Mouse (Mus musculus) kidney, embryonic 15.5 days (tissue): ENCODE measurements around the gene S100a1. TPM values are rescaled to one million over a fixed set of nuclear protein-coding genes. Genes with fewer than 3 reads are reported as not detected.

Source experiments
- ATAC-seq: fragments of 200-750 bp; cut with Nextera tagmentation; replicated peaks from 2 replicates; pipeline ENCODE4 v1.8.0; 2017; ENCODE audit warnings: moderate TSS enrichment; ENCODE audit not compliant: low FRiP score
- H3K27ac ChIP-seq: fragments of 300-500 bp; sonication (generic); 2 replicates; pipeline ENCODE4 v1.5.1; 2015; ENCODE audit warnings: mild to moderate bottlenecking, inconsistent platforms
- H3K27me3 ChIP-seq: fragments of 300-500 bp; sonication (generic); 2 replicates; pipeline ENCODE4 v1.6.1; 2015; ENCODE audit warnings: inconsistent platforms
- H3K36me3 ChIP-seq: fragments of 300-500 bp; sonication (generic); 2 replicates; pipeline ENCODE4 v1.6.1; 2015; ENCODE audit warnings: inconsistent platforms
- H3K4me1 ChIP-seq: fragments of 300-500 bp; sonication (generic); 2 replicates; pipeline ENCODE4 v1.6.1; 2015; ENCODE audit warnings: inconsistent platforms
- H3K4me2 ChIP-seq: fragments of 300-500 bp; sonication (generic); 2 replicates; pipeline ENCODE4 v1.6.1; 2015; ENCODE audit warnings: moderate library complexity, mild to moderate bottlenecking, inconsistent platforms
- H3K4me3 ChIP-seq: fragments of 300-500 bp; sonication (generic); replicated peaks from 2 replicates; pipeline ENCODE4 v1.5.1; 2015; ENCODE audit warnings: mild to moderate bottlenecking, inconsistent platforms
- H3K9ac ChIP-seq: fragments of 300-500 bp; sonication (generic); 2 replicates; pipeline ENCODE4 v1.6.1; 2015; ENCODE audit warnings: mild to moderate bottlenecking, inconsistent platforms
- H3K9me3 ChIP-seq: fragments of 300-500 bp; sonication (generic); replicated peaks from 2 replicates; pipeline ENCODE4 v1.6.1; 2016; ENCODE audit warnings: inconsistent platforms
- WGBS: fragments of 180-500 bp; shearing (Covaris S2); methylation state at CpG from one replicate; pipeline ENCODE4 v1.1.7; 2015; ENCODE audit warnings: mixed read lengths; 5-methylcytosine and 5-hydroxymethylcytosine counted together
- polyA plus RNA-seq: library from polyadenylated mRNA; unstranded; fragments of >200 nt; fragmentation: Nextera tagmentation; extraction: Ambion mirVana; gene quantifications from 2 replicates; pipeline ENCODE4 v1.2.1, GENCODE M21; 2015

S100a1 gene
- 79.4 and 87.1 TPM in 2 replicates for polyA plus RNA-seq

DNA sequence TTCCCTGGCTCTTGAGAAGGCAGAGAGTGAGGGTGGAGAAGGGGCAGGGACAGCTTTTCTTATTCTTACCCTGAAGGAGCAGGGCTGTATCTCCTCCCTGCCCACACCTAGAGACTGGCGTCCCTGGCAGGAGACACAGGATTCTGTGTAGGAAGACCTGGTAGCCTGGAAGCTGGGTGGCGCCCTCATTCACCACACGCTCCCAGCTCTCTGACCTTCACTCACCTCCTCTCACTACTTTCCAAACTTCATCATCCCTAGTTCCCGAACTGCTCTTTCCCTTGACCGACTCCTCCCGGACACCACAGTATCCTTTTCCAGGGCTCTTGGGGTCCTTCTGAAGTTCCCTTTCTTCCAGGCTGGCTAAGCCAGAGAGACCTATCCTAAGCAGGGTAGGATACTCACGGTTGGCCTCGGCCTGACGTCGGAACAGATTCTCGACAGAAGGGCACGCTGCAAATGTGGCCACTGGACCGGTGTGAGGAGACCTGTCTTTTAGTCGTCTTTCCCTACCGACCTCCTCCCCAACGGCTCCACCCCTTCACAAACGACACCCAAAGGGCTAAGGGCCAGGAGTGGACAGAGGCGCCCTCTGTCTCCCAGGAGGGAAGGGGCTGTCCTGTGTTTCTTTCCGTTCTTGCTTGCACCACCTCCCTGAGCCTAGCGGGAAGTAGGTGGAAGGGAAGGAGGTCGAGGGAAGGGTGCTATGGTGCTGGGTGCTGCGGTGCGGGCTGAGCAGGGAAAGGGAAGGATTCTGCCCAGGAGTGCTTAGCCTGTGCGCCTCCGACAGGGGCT lies at the start of gene S100a1, which contains the start of gene S100a13:
Gene S100a1, minus strand, starts transcription at position 597 of the 795 bp plus-strand sequence.
Gene S100a13, plus strand, starts transcription at position 640 of the 795 bp plus-strand sequence.
- H3K4me2 ChIP-seq = peak within 1 kb of the TSS; percentile 80
- H3K27ac ChIP-seq = peak within 1 kb of the TSS; percentile 74
- H3K27me3 ChIP-seq = no peaks in the 10 kb centered on the region
- peak; percentile 57 for ATAC-seq
- peaks cover 27% of the 10 kb centered on the region for H3K4me1 ChIP-seq
- 2% methylated on average over 25 of the region's 25 CpGs for WGBS
- peaks cover 6% of the 10 kb centered on the region for H3K36me3 ChIP-seq
- H3K4me3 ChIP-seq = peak within 1 kb of the TSS; percentile 45
- H3K9ac ChIP-seq = peak within 1 kb of the TSS; percentile 37
- no peaks in the 10 kb centered on the region for H3K9me3 ChIP-seq

DNA sequence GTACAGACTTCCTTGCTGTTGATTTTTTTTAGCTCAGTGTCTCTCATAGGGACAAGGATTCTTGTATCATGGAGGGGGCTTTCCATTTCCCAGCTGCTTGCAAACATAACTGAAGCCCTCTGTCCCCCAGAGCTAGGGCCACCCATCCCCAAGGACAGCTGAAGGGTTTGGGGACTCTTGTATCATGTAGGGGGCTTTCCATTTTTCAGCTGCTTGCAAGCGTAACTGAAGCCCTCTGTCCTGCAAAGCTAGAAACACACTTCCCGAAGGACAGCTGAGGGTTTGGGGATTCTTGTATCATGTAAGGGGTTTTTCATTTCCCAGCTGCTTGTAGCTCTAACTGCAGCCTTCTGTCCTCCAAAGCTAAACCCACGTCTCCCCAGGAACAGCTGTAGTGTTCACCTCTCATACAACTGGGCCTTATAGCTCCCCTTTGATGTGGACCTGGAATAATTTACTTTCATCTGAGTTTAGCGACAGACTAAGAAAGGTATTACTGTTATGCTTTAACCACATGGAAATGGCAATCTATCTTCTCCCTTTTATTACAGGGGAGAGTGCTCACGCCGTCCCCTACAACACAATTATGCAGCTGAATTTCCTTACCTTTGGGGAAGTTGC lies 45.9 kb upstream of the S100a1 start, which contains the start of gene S100a3:
Gene S100a3, plus strand, starts transcription at position 571 of the 621 bp plus-strand sequence.
- H3K9me3 ChIP-seq = no peaks in the 10 kb centered on the region
- H3K36me3 ChIP-seq = no peaks in the 10 kb centered on the region
- H3K4me2 ChIP-seq = no peak within 1 kb of the TSS
- WGBS = 65% methylated on average over 6 of the region's 6 CpGs
- no peaks in the 10 kb centered on the region for H3K4me1 ChIP-seq
- no peak within 1 kb of the TSS for H3K27ac ChIP-seq
- no peak for ATAC-seq
- no peak within 1 kb of the TSS for H3K9ac ChIP-seq
- H3K27me3 ChIP-seq = no peaks in the 10 kb centered on the region
- H3K4me3 ChIP-seq = no peak within 1 kb of the TSS

DNA sequence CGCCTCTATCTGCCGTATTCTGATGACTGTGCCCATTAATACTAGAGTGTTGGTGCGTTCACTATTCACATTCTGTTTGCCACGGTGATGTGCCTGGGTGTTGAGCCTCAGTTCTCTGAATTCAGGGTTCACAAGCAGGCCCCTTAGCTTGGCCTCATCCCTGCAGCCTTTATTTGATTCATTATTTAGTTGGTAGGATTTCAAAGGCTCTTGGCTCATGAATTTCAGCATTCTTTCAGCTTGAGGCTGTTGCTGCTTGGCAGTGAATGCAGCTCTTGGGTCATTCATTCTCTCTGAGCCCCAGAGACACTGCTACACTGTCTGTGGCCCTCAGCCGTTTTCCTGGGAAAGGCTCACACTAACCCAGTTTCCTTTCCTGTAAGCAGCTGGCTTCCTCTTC lies 41.8 kb upstream of the S100a1 start:
- H3K36me3 ChIP-seq = no peaks in the 10 kb centered on the region
- no peak for ATAC-seq

DNA sequence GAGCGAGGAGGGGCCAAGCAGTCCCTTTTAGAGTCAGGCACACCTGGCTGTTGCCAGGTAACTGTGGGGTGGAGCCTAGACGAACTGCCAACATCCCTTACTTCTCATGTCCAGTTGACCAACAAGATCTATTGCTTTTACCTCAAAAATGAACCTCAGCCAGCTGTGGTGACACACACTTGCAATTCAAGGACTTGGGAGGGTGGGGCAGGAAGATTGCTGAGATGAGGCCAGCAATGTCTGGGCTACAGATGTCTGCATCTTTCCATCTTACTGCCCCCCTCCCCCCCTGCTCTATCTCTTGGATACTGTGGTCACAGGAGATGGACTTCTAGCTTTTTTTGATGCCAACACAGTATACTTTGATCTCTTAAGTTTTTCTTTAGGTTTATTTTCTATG lies 38.0 kb upstream of the S100a1 start:
- no peak for ATAC-seq
- Histone ChIP-seq H3K27me3 (no peaks in the 10 kb centered on the region), H3K36me3 (no peaks in the 10 kb centered on the region), H3K4me1 (peaks cover 9% of the 10 kb centered on the region; the same call in 1 of the 2 replicates), H3K9ac (no peak overlapping the region), H3K4me3 (no peak overlapping the region), H3K9me3 (no peaks in the 10 kb centered on the region), H3K4me2 (no peak overlapping the region), H3K27ac (no peak overlapping the region)
- 90% methylated on average over 2 of the region's 2 CpGs for WGBS

More for the DNA sequence above, 41.8 kb upstream of the S100a1 start:
- Histone ChIP-seq H3K4me1 (no peaks in the 10 kb centered on the region), H3K4me2 (no peak overlapping the region), H3K27me3 (no peaks in the 10 kb centered on the region), H3K27ac (no peak overlapping the region), H3K9ac (no peak overlapping the region), H3K4me3 (no peak overlapping the region), H3K9me3 (no peaks in the 10 kb centered on the region)
- 72% methylated on average over 5 of the region's 5 CpGs for WGBS

GRCm38 (mm10) chr3:90550421-90550790 lies 36.2 kb upstream of the S100a1 start:
- no peak overlapping the region for H3K27ac ChIP-seq
- H3K4me1 ChIP-seq = peaks cover 9% of the 10 kb centered on the region; the same call in 1 of the 2 replicates
- H3K4me3 ChIP-seq = no peak overlapping the region
- 79% methylated on average over 2 of the region's 2 CpGs for WGBS
- no peaks in the 10 kb centered on the region for H3K9me3 ChIP-seq
- H3K9ac ChIP-seq = no peak overlapping the region
- H3K36me3 ChIP-seq = no peaks in the 10 kb centered on the region
- no peak for ATAC-seq
- H3K27me3 ChIP-seq = no peaks in the 10 kb centered on the region
- H3K4me2 ChIP-seq = no peak overlapping the region

GRCm38 (mm10) chr3:90549676-90550420 lies 35.7 kb upstream of the S100a1 start:
- 0 out of 2 replicates have a peak, but pooled peaks have one; percentile 29 for ATAC-seq

GRCm38 (mm10) chr3:90540904-90541303 lies 26.7 kb upstream of the S100a1 start:
- Histone ChIP-seq H3K4me1 (peaks cover 47% of the 10 kb centered on the region), H3K4me2 (peak overlapping the region; percentile 44), H3K9ac (peak overlapping the region; percentile 36; the same call in 1 of the 2 replicates), H3K9me3 (no peaks in the 10 kb centered on the region), H3K4me3 (peak overlapping the region; percentile 30), H3K36me3 (no peaks in the 10 kb centered on the region), H3K27ac (peak overlapping the region; percentile 78), H3K27me3 (no peaks in the 10 kb centered on the region)
- ATAC-seq = peak; percentile 34; the same call in 1 of the 2 replicates
- 24% methylated on average over 4 of the region's 4 CpGs for WGBS

More at GRCm38 (mm10) chr3:90549676-90550420, 35.7 kb upstream of the S100a1 start:
- H3K4me1 ChIP-seq = peaks cover 9% of the 10 kb centered on the region; the same call in 1 of the 2 replicates
- H3K9me3 ChIP-seq = no peaks in the 10 kb centered on the region
- H3K9ac ChIP-seq = no peak overlapping the region
- H3K4me2 ChIP-seq = no peak overlapping the region
- 23% methylated on average over 5 of the region's 5 CpGs for WGBS
- H3K27ac ChIP-seq = 0 out of 2 replicates have a peak overlapping the region, but pooled peaks have one; percentile 4
- H3K4me3 ChIP-seq = no peak overlapping the region
- no peaks in the 10 kb centered on the region for H3K27me3 ChIP-seq
- no peaks in the 10 kb centered on the region for H3K36me3 ChIP-seq

GRCm38 (mm10) chr3:90537905-90538296 lies 23.7 kb upstream of the S100a1 start:
- H3K4me3 ChIP-seq = peak overlapping the region; percentile 32
- peak overlapping the region; percentile 29 for H3K9ac ChIP-seq
- ATAC-seq = no peak
- H3K4me2 ChIP-seq = peak overlapping the region; percentile 47
- no peaks in the 10 kb centered on the region for H3K27me3 ChIP-seq
- no peaks in the 10 kb centered on the region for H3K9me3 ChIP-seq
- peak overlapping the region; percentile 91 for H3K27ac ChIP-seq
- WGBS = 63% methylated on average over 5 of the region's 5 CpGs
- no peaks in the 10 kb centered on the region for H3K36me3 ChIP-seq
- H3K4me1 ChIP-seq = peaks cover 47% of the 10 kb centered on the region

DNA sequence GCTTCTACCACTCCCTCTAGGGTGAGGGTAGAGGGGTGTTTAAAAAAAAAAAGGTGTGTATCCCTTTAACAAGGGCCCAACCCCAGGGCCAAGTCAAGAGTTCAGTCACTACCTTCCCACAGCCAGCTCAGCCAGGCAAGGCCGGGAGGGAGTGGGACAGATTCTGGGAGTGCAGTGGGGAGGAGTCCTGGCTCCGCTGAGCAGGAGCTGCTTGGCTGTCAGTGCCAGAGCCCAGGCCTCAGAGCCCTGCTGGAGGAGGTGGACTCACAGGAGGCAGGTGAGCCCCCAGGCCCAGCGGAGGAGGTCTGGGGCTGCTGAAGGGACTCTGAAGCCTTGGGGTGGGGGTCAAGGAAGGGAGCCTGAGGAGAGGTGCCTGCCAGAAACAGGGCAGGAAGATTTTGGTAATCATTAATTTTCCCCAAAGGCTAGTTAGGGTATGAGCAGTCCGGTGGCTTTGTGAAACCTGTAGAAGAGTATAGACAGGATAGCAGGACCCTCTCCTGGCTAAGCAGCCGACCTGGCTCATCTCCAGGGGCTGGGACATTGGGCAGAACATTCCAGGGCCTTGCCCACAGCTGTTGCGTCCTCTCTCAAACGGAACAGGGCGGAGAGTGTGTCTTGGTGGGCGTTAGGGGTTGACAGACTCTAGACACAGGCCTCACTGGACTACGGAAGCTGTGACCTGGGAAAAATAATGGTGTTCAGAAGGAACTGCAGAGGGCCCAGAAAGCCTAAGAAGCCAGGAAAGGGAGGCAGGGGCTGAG lies 23.1 kb upstream of the S100a1 start, which contains the start of gene S100a16:
Gene S100a16, plus strand, starts transcription at position 114 of the 764 bp plus-strand sequence.
- H3K27ac ChIP-seq = peak within 1 kb of the TSS; percentile 91
- WGBS = 28% methylated on average over 10 of the region's 10 CpGs

DNA sequence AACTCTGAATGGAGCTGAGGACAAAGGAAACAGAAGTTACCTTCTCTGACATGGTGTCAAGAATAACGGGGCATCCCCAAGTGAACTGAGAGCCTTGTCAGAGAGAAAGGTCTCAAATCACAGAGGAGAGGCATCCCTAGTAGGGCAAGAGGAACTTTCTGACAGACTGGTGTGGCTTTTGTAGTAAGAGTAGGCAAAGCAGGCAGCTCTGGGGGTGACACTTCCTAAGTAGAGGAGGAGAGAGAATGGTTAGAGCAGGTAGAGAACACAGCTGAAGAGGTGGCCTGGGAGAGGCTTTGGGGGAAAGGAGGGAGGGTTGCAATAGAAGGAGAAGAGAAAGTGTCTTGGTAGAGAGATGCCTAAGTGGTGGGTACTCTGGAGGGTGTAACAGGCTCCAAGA lies 21.3 kb upstream of the S100a1 start:
- no peaks in the 10 kb centered on the region for H3K36me3 ChIP-seq
- 67% methylated on average over 1 of the region's 1 CpGs for WGBS
- H3K9ac ChIP-seq = no peak overlapping the region
- no peak overlapping the region for H3K27ac ChIP-seq
- peaks cover 28% of the 10 kb centered on the region for H3K4me1 ChIP-seq
- H3K27me3 ChIP-seq = no peaks in the 10 kb centered on the region
- no peak overlapping the region for H3K4me3 ChIP-seq
- H3K4me2 ChIP-seq = no peak overlapping the region
- no peak for ATAC-seq
- H3K9me3 ChIP-seq = no peaks in the 10 kb centered on the region

More for the DNA sequence above, 23.1 kb upstream of the S100a1 start, which contains the start of gene S100a16:
- Histone ChIP-seq H3K4me1 (peaks cover 45% of the 10 kb centered on the region), H3K4me3 (peak within 1 kb of the TSS; percentile 32), H3K9me3 (no peaks in the 10 kb centered on the region), H3K36me3 (no peaks in the 10 kb centered on the region), H3K9ac (peak within 1 kb of the TSS; percentile 29), H3K4me2 (peak within 1 kb of the TSS; percentile 47), H3K27me3 (no peaks in the 10 kb centered on the region)
- peak; percentile 94 for ATAC-seq

DNA sequence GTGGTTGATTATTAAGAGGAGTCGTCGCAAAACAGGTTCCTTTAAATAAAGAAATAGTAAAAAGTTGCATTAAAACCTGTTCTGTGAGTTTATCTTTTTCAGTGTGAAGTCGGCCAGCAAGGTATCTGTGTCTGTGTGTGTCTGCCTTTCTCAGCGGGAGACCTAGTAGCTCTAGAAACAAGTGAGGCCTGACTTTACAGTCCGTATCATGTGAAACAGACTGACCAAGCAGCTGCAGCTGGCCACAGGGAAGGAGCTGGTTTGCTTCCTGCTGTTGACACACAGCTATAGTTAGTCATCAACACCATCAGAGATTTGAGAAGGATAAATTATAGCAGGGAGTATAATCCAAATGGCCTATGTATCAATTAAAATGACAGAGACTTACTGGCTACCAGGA lies 17.5 kb upstream of the S100a1 start:
- Histone ChIP-seq H3K36me3 (no peaks in the 10 kb centered on the region), H3K27me3 (no peaks in the 10 kb centered on the region), H3K9ac (no peak overlapping the region), H3K4me3 (no peak overlapping the region), H3K27ac (no peak overlapping the region), H3K9me3 (no peaks in the 10 kb centered on the region), H3K4me1 (peaks cover 5% of the 10 kb centered on the region), H3K4me2 (no peak overlapping the region)
- 62% methylated on average over 5 of the region's 5 CpGs for WGBS
- no peak for ATAC-seq
